Mouse (Mus musculus) spleen, postnatal 4 days (tissue): ENCODE measurements around the gene Dppa4.
"Not testable (repeated sequence)": the region's sequence is repeated elsewhere in the genome, so short reads cannot be mapped to it uniquely, and the experiment has no call there.

Experiments
- DNase-seq, 2 experiments: peaks; one replicate each; pipeline ENCODE4 v3.0.0; 2022; ENCODE audit warnings: low spot score in 2 of 2

Dppa4 gene

GRCm38 (mm10) chr16:48283517-48283916 lies at the start of gene Dppa4:
Gene Dppa4, plus strand, starts transcription at chr16:48283733.
- DNase-seq = no peak

- no peak for DNase-seq
Observed at GRCm38 (mm10) chr16:48234999-48235398, 48.5 kb upstream of the Dppa4 start.

GRCm38 (mm10) chr16:48237676-48238075 lies 45.9 kb upstream of the Dppa4 start:
- no peak for DNase-seq

GRCm38 (mm10) chr16:48247044-48247661 lies 36.4 kb upstream of the Dppa4 start:
- no peak for DNase-seq

DNA sequence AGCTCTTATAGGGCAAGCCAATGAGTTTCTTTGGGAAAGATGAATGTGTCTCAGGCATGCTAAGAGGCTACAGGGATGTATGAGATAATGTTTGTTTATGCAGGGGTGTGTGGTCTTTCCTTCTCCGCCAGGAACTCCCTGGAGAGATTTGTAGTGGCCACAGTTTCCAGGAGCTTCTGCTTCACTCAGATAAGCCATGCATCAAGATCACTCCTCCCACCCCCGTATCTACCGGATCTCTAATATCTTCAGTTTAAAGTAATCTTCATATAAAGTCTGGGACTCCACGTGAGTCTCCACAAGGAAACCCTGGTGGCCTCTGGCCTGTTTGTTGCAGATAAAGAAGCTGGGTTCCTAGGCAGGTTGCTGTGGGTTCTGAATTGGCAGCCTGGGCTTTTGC lies 30.7 kb upstream of the Dppa4 start:
- DNase-seq = no peak

DNA sequence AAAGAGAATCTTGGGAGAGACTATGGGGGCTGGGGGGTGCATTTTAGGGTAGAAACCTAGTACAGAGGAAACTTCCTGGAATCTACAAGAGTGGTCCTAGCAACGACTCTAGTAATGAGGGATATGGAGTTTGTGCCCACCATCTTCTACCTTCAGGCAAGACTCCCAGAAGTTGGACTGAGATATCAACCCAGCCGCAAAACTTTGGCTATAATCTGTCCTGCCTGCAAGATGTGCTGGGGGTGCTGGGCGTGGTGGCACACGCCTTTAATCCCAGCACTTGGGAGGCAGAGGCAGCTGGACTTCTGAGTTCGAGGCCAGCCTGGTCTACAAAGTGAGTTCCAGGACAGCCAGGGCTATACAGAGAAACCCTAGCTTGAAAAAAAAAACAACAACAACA lies 28.9 kb upstream of the Dppa4 start:
- no peak for DNase-seq

DNA sequence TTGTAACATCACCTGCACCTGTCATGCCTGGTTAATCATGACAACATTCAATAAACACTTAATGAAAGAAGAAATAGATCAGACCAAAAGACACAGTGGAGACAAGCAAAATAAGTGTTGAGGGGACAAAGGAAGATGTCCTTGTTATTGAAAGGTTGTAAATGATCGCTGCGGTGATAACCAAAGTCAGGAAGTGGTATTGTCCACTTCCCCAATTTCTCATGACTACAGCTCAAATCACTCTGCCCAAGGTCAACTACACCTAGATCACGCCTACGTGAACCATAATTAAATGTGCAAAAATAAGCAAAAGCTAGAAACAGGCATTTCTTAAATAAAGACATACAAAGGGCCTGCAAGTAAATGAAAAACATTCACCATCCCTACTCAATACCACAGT lies 24.0 kb upstream of the Dppa4 start:
- DNase-seq = no peak

- DNase-seq = no peak
Observed at GRCm38 (mm10) chr16:48262901-48263300, 20.6 kb upstream of the Dppa4 start.

- no peak for DNase-seq
Observed at GRCm38 (mm10) chr16:48265856-48266255, 17.7 kb upstream of the Dppa4 start.

DNA sequence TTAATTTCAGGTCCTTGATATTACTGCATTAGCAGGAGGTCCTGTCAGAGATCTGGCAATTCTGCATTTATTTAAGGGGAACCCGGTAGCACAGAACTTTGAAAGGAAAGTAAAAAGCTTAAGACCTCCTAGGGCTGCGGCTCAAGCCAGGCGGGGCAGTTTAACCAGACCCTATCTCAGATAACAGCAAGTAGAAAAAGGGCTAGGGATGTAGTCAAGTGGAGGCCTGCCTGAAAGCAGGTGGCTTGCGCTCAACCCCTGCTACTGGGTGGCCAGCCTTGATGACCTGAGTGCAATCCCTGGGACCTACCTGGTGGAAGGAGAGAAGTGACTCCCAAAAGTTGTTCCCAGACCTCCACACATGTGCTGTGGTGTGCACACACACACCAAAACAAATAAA lies 6.6 kb upstream of the Dppa4 start:
- no peak for DNase-seq

GRCm38 (mm10) chr16:48280883-48281282 lies 2.6 kb upstream of the Dppa4 start:
- DNase-seq = no peak

DNA sequence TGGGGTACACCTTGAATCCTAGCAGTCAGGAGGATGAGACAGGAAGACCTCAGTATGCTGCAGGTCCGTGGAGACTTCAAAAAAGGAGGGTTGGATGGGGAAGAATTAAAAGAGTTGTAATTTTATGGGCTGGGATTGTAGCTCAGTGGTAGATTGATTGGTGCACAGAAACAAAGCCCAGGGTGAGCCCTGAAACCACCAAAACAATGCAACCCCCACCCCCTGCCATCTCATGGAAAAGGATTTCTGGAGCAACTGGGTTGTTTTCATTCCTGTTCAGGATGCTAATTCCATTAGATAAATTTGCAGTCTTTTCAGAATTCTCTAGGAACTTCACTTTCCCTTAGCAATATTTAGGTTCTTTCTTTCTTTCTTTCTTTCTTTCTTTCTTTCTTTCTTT lies 732 bp upstream of the Dppa4 start:
- DNase-seq = no peak

- no peak for DNase-seq
Observed at GRCm38 (mm10) chr16:48285517-48285916, 2.0 kb downstream of the Dppa4 start.

DNA sequence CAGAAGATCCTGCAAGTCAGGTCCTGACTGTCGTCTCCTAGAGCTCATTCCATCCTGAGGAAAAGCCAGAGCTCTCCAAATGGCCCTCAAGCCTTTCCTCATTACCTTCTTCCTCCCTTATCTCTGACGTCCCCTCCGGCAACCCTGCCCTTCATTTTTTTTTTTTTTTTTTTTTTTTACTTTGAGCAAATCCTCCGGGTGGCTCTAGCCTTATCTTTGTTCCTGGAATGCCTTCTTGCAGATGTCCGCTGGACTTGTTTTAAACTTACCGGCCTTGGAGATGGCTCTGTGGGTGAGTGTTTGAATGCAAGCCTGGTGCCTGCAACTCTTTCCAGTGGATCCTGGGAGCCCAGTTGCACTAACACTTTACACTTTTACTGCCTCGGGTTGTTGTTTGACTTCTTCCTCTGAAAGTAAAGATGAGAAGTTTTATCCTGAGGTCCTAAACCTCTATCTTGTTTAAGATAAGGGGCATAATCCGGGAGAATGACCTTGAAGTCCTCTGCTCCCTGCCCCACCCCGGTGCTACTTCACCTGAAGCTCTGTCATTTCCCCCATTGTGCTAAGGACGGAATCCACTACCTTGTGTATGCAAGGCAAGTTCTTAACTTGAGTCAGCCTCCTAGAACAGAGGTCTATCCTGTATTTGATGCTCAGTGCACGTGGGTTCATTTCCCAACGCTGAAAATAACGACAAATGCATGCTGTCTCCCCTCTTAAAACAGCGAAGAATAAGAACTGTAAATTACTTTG lies 14.0 kb downstream of the Dppa4 start:
- no peak for DNase-seq

DNA sequence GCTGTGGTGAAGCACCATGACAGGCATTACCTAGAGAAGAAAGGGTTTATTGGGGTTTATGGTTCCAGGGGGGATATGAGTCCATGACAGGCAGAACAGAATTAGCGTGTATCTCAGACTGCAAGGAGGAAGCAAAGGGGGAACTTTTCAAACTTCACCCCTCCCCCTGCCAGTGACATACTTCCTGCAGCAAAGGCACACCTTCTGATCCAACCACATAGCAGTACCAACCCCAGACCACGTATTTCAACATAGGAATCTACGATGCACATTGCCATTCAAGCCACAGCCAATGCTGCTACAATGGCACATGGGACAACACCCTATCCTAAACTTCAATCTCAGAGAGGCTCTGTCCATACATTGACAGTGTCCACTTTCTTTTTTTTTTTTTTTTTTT lies 16.4 kb downstream of the Dppa4 start:
- DNase-seq = no peak

- no peak for DNase-seq
Observed at GRCm38 (mm10) chr16:48303509-48303908, 20.0 kb downstream of the Dppa4 start, which contains the start of gene Dppa2. Gene Dppa2, plus strand, starts transcription at chr16:48303908.

DNA sequence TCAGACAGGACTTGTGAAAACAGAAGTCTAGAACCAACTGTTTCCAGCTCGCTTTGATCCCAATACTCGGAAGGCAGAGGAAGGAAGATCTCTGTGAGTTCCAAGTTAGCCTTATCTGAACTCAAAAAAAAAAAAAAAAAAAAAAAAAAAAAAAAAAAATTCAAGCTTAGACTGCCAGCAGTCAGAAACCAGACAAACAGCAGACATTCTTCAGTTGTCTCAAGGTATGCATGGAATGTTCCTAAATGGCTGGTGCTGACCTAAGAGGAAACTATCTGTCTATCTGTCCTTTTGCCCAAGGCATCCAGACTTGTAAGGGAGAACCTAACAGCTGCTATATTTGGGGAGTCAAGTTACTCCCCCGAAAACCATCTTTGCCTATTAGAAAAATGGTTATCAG lies 20.4 kb downstream of the Dppa4 start:
- DNase-seq = no peak

GRCm38 (mm10) chr16:48308916-48309315 lies 25.4 kb downstream of the Dppa4 start:
- not testable (repeated sequence) for DNase-seq

- DNase-seq = no peak
Observed at GRCm38 (mm10) chr16:48309912-48310630, 26.5 kb downstream of the Dppa4 start.

DNA sequence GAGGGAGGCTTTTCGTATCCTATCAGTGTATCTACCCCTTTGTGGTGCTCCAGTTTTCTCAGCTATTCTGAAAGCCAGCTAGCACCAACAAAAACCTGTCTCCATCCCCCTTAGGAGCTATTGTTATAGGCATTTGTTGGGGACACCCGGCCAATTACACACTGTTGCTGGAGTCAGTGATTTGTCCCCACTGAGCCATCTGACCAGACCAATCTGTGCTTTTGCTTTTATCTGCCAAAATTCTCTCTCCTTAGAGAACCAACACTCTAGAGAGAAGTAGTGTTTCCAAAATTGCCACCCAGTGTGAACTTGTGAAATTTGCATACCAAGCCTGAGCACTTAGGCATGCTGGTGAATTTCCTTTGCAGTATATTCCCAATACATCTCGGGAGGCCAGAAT lies 31.8 kb downstream of the Dppa4 start:
- no peak for DNase-seq

DNA sequence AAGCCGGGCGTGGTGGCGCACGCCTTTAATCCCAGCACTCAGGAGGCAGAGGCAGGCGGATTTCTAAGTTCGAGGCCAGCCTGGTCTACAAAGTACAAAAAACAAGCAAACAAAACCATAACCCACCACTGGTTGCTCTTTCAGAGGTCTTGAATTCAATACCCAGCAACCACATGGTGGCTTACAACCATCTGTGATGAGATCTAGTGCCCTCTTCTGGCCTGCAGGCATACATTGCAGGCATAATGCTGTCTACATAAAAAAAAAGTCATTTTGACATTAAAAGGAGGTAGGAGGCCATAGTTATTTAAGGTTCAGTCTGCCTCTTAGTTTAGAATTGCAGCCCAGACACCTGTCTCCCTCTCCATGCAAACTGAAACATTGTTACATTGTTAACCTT lies 37.2 kb downstream of the Dppa4 start:
- no peak for DNase-seq

DNA sequence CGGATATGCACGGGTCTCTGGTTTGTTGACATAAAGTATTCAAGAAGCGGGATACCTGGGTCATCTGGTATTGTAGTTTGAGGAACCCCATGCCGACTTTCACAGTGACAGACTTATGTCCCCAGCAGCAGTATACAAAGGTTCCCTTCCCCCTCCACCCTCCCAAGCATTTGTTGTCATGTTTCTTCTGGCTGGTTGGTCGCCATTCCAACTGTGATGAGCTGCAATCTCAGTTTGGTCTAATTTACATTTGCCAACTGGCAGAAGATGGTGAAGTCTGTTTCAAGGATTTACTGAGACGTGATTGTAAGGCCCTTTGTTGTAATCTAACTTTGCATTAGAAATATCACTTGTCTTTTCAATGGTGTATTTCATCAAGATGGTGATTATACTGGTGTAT lies 39.6 kb downstream of the Dppa4 start:
- DNase-seq = no peak
